Mouse (Mus musculus) C2C12 (cell line): ENCODE measurements around the gene Tbxas1.

ENCODE experiments used
- CTCF ChIP-seq: IDR thresholded peaks from one replicate; pipeline ENCODE4 v1.5.1; 2011; ENCODE audit not compliant: control insufficient read depth, insufficient read depth, insufficient read length
- MAX ChIP-seq: IDR thresholded peaks from one replicate; pipeline ENCODE4 v1.6.1; 2011; ENCODE audit warnings: mild to moderate bottlenecking, control low read depth
- MYOG ChIP-seq: IDR thresholded peaks from one replicate; pipeline ENCODE4 v1.6.1; 2011; ENCODE audit not compliant: control insufficient read depth, insufficient read length; ENCODE audit errors: extremely low read depth
- USF1 ChIP-seq: IDR thresholded peaks from one replicate; pipeline ENCODE4 v1.6.1; 2011; ENCODE audit warnings: low read depth, mild to moderate bottlenecking, control low read depth, moderate library complexity

GRCm38 (mm10) chr6:38859819-38860218 lies 15.4 kb upstream of the Tbxas1 start:
- TF ChIP-seq MAX (no peak), CTCF (no peak), USF1 (no peak), MYOG (no peak)
